Mouse (Mus musculus): ENCODE measurements around the gene Gm7694. TPM values are rescaled to one million over a fixed set of nuclear protein-coding genes. Genes with fewer than 3 reads are reported as not detected.
A peak's percentile ranks its signal among the peaks of the same experiment; 100 is the strongest.

The Gm7694 gene
- polyA plus RNA-seq, 1 experiment from 2014 or later = 3.1 TPM

DNA sequence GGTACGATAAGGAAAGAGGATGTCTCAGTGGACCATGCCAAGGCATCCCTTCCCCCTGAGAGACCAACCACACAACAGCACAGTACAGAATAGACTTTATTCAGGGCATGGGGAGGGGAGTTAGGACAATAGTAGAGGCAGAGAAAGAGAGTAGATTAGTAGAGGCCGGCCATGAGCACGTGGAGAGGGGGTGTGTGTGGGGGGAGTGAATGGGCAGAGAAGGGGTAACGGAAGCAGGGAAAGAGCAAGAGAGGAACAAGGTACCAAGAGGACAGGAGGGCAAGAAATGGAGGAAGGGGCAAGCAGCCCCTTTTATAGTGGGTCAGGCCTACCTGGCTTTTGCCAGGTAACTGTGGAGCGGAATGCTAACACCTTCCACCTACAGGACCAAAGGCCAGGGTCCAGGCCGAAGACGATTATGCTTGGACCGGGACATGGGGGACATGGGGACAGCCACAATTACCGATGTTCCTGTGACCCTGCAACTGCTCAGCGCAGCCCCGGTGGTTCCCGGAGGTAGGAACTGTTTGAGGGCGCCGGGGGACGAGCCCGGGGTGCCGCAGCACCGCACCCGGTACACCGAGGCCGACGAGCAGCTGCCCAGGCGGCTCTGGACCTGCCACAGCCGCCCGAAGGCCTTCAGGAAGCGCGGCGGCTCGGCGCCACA, 51.1 kb downstream of the Gm7694 start:
- Histone ChIP-seq H3K4me1 (replicated peaks; ENCODE audit: control insufficient read depth, insufficient read depth, low read length) (peaks cover 4% of the 10 kb centered on the region; the same call in 1 of the 2 replicates), H3K4me3 (replicated peaks; ENCODE audit: low read length) (peak overlapping the region; percentile 74), H3K4me2 (replicated peaks) (peak overlapping the region; percentile 92), H3K9ac (peak overlapping the region; percentile 74), H3K36me3 (replicated peaks; ENCODE audit: control insufficient read depth, insufficient read depth) (no peaks in the 10 kb centered on the region), H3K9me3 (ENCODE audit: control insufficient read depth, low read length) (no peaks in the 10 kb centered on the region), H3K27ac (peak overlapping the region; percentile 57; the same call in 1 of the 2 replicates), H3K27me3 (ENCODE audit: control insufficient read depth, insufficient read depth, low read length) (0 out of 2 replicates have a peak, but pooled peaks cover 3% of the 10 kb centered on the region)
- no peak for DNase-seq (ENCODE audit: low spot score)
- ATAC-seq (ENCODE audit: low FRiP score) = no peak
- WGBS = 27% methylated on average over 30 of the region's 30 CpGs

Other genes with a start within 250 kb of the Gm7694 start
- 8.8 and 9.0 TPM in 2 replicates for gene Ddr2, start 195.6 kb downstream of the Gm7694 start, polyA plus RNA-seq (2014; fragmentation: Nextera tagmentation; extraction: Ambion mirVana)
- 63.8 and 71.3 TPM in 2 replicates for gene Uap1, start 131.4 kb downstream of the Gm7694 start, polyA plus RNA-seq (2014; fragmentation: Nextera tagmentation; extraction: Ambion mirVana)
- gene Uhmk1, start 90.9 kb downstream of the Gm7694 start, polyA plus RNA-seq (2014; fragmentation: Nextera tagmentation; extraction: Ambion mirVana) = 14.4 and 17.2 TPM in 2 replicates
- gene Sh2d1b2, start 73.6 kb downstream of the Gm7694 start, polyA plus RNA-seq (2014; fragmentation: Nextera tagmentation; extraction: Ambion mirVana) = not detected in 2 replicates
- gene Sh2d1b1, start 29.0 kb downstream of the Gm7694 start, polyA plus RNA-seq (2014; fragmentation: Nextera tagmentation; extraction: Ambion mirVana) = 0.08 TPM in 1 of 2 replicates, not detected in the other
- 0.67 and 1.6 TPM in 2 replicates for gene Spata46, start 2.5 kb upstream of the Gm7694 start, polyA plus RNA-seq (2014; fragmentation: Nextera tagmentation; extraction: Ambion mirVana)